Mouse (Mus musculus): ENCODE measurements around the gene Accsl.

GRCm38 (mm10) chr2:93891611-93892280 is 22.8 kb upstream of the Accsl start:
- TF ChIP-seq CTCF (IDR thresholded peaks at IDR 0.05; ENCODE audit: low read depth) (no peak), EP300 (optimal IDR thresholded peaks at IDR 0.05) (no peak)

All from stomach, postnatal 0 days (tissue).